ENCODE assay signal across 14 mouse cellular contexts in the genomic region with DNA sequence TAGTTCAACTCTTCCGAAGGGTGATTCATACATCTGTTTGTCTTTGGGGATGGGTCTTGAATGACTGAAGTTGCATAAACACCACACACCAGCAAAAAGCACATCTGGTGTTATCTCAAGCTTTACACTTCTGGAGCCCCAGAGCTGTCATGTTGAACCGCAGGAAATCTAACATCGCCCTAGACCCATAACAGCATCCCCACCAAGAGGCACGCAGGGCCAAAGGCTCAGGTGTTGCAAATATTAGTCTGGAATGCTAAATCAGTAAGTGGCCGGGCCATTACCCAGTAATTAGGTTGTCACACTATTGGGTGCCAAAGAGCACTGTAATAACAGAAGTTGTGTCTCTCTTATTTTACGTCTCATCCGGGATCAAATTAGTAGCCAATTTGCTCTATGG.
"Had no signal": no experiment of that assay in that cellular context is flagged by ENCODE, and none has a peak within 500 bp of the region (broad histone marks: within the 10 kb centered on the region; RNA-seq: fewer than 3 reads in every experiment).

No protein-coding gene starts in this region.

- DNase-seq: kidney, adult 18-20 months; kidney, postnatal 14 days; liver; liver, embryonic 13.5 days; liver, postnatal 0 days; lung, postnatal 14 days; thymus, postnatal 4 days had no signal

- ATAC-seq: liver, postnatal 0 days had no signal

- H3K4me3 ChIP-seq: kidney, embryonic 15.5 days; limb, embryonic 12.5 days; liver, embryonic 13.5 days; lung, embryonic 15.5 days; megakaryocyte, embryonic 14.5 days had no signal

- H3K4me2 ChIP-seq: kidney, embryonic 15.5 days; limb, embryonic 12.5 days; liver, embryonic 13.5 days; lung, embryonic 15.5 days; midbrain, embryonic 11.5 days had no signal

- H3K27me3 ChIP-seq: kidney, embryonic 15.5 days; lung, embryonic 15.5 days had no signal

- H3K9me3 ChIP-seq: kidney, embryonic 15.5 days; limb, embryonic 12.5 days; liver, embryonic 13.5 days; lung, embryonic 15.5 days; megakaryocyte, embryonic 14.5 days had no signal

- H3K4me1 ChIP-seq: liver, embryonic 13.5 days had no signal

- H3K9ac ChIP-seq: kidney, embryonic 15.5 days; limb, embryonic 12.5 days; liver, embryonic 13.5 days; liver, postnatal 0 days; lung, embryonic 15.5 days had no signal

- H3K36me3 ChIP-seq: liver, embryonic 13.5 days had no signal

- H3K27ac ChIP-seq: kidney, embryonic 15.5 days; liver, embryonic 13.5 days; lung, embryonic 15.5 days; macrophage; stomach, postnatal 0 days had no signal
